Mouse (Mus musculus): ENCODE measurements around the gene Hexim1. TPM values are rescaled to one million over a fixed set of nuclear protein-coding genes. Genes with fewer than 3 reads are reported as not detected.

The Hexim1 gene
- polyA plus RNA-seq, 1 experiment from 2014 or later = 1.7 TPM

DNA sequence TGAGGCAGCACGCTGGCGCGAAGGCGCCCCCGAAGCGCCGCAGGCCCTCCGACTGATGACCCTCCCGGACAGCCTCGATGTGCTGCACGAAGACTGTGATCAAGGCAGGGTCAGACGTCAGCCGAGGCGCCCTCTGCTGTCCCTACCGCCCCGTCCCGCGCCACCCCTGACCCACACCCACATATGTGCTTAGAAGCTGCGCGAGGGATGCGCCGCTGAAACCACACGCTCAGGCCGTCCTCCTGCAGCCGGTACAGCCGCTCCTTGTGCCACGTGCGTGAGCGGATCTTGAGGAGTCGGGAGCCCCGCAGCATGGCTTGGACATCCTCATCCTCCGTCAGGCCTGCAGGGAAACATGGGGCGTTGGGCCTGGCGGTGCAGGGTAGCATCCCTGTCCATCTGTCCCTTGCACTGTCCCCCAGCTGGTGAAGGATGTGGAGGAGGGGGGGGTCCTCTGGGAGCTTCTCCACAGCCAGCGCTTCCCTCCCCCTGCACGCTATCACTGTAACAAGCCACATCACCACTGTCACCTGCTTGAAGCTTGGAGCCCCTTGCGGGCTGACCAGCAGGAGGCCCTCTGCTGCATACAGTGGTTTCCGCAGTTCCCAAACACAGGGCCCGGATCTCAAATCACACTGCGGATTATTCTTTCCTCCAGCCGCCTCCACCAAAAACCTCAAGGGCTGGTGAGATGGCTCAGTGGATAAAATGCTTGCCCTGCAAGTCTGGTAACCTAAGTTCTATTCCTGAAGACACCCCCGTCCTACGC, 35.5 kb upstream of the Hexim1 start:
- Histone ChIP-seq H3K27ac (peak overlapping the region; percentile 70), H3K9me3 (no peaks in the 10 kb centered on the region), H3K36me3 (no peaks in the 10 kb centered on the region), H3K4me3 (peak overlapping the region; percentile 48), H3K27me3 (ENCODE audit: insufficient read depth, poor library complexity, severe bottlenecking) (peaks cover 57% of the 10 kb centered on the region), H3K4me1 (replicated peaks) (peaks cover 11% of the 10 kb centered on the region)
- WGBS = 2% methylated on average over 43 of the region's 43 CpGs
- DNase-seq (ENCODE audit: low spot score) = peak; percentile 57

DNA sequence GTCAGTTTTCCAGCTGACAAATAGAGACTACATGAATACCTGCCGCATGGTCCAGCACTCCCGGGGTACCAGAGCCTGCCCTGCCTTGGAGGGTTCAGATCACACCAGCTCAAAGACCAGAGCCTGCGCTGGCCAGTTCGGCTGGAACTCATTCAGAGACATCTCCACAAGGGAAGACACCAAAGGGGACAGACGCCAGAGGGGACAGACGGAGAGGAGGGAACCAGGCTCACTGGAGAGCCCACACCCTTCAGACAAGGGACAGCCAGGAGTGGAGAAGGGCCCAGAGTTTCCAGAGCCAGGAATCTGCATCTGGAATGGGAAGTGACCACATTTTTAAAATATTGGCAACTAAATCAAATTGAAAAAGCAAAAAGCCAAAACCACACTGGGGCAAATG, 34.4 kb upstream of the Hexim1 start:
- no peak for DNase-seq (ENCODE audit: low spot score)
- peaks cover 11% of the 10 kb centered on the region for H3K4me1 ChIP-seq (replicated peaks)
- H3K36me3 ChIP-seq = no peaks in the 10 kb centered on the region
- WGBS = 52% methylated on average over 6 of the region's 6 CpGs
- H3K27ac ChIP-seq = no peak overlapping the region
- no peak overlapping the region for H3K4me3 ChIP-seq
- peaks cover 57% of the 10 kb centered on the region for H3K27me3 ChIP-seq (ENCODE audit: insufficient read depth, poor library complexity, severe bottlenecking)
- H3K9me3 ChIP-seq = no peaks in the 10 kb centered on the region

DNA sequence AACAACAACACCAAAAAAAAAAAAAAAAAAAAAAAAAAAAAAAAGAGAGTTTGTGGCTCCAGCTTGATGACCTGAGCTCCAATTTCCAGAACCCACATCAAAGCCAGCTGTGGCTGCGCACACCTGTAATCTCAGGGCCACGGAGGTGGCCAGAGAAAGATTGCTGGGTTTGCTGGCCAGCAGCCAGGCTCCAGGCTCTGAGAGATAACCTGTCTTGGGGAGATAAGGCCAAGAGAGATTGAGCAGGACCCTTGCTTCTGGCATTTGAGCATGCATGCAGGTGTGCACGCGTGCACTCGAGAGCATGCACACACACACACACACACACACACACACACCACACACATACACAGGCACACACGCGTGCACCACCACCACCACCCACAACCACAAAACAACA, 22.7 kb upstream of the Hexim1 start:
- peaks cover 23% of the 10 kb centered on the region for H3K4me1 ChIP-seq (replicated peaks)
- no peak overlapping the region for H3K4me3 ChIP-seq
- H3K9me3 ChIP-seq = no peaks in the 10 kb centered on the region
- H3K27me3 ChIP-seq (ENCODE audit: insufficient read depth, poor library complexity, severe bottlenecking) = peaks cover 31% of the 10 kb centered on the region
- 93% methylated on average over 7 of the region's 7 CpGs for WGBS
- H3K36me3 ChIP-seq = no peaks in the 10 kb centered on the region
- DNase-seq (ENCODE audit: low spot score) = no peak
- H3K27ac ChIP-seq = no peak overlapping the region

DNA sequence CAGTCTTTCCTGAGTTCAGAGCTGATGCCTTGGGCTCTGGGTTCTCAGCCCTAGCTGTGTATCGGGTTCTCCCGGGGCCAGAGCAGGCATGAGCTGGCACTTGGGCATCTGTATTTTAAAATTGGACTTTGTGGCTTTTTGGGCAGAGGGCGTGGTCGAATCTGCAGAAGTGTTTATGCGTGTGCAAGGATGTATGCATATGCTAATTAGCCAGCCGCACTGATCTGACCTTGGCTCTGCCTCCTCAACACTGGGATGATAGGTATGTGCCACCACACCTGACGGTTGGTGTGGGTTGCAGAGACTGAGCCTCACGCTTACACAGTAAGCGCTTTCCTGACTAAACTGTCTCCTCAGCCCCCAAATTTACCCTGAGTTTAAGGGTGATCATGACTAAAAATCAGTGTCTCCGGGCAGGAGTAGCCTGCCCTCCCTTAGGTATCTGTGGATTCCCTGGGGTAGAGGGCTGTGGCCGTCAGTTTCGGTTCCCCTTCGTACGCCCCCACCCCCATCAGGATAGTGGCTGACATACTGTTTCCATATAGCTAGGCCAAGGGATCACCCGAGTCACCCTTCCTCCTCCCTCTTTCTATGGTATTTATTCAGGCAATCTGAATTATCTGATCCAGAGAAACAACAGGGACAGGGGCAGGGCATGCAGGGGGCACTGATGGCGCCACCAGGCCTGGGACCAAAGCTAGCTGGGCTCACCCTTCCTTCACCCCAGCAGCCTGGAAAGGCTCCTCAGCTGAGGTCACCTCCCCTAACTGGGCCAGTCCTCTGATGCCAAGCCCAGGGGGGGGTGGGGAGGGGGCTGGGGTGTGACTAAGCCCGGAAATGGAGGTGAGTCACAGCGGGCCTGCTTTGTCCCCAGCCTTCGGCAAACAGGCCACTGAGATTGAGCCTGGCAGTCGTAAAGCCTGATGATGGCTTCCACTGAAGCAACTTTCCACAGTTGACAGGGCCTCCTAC, 21.9 kb upstream of the Hexim1 start:
- WGBS = 71% methylated on average over 20 of the region's 20 CpGs
- H3K36me3 ChIP-seq = no peaks in the 10 kb centered on the region
- H3K9me3 ChIP-seq = no peaks in the 10 kb centered on the region
- no peak overlapping the region for H3K4me3 ChIP-seq
- H3K27ac ChIP-seq = no peak overlapping the region
- no peak for DNase-seq (ENCODE audit: low spot score)
- peaks cover 40% of the 10 kb centered on the region for H3K27me3 ChIP-seq (ENCODE audit: insufficient read depth, poor library complexity, severe bottlenecking)
- peaks cover 32% of the 10 kb centered on the region for H3K4me1 ChIP-seq (replicated peaks)

DNA sequence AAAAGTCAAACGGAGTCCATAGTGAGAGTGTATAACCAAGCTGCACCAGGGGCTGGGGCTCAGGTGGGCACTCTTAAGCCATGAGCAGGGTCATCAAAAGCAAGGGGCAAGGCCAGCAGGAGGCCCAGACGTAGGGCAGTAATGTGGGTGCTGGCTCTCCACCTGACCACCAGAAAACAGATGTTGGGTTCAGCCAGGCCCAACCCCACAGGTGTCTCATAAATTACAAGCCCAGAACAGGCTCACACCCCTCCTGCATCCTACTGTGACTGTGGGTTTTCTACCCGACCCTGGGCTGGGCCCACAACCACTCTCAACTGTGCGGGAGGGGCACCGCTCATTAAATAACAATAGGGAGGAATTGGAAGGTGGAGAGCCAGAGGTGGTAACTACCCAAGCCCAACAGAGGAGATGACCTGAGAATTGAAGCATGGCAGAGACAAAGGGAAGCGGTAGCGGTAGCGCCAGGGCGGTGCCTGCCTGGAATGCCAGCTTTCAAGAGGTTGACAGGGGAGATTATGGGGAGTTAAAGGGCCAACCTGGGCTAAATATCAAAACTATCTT, 20.8 kb upstream of the Hexim1 start:
- Histone ChIP-seq H3K27ac (no peak overlapping the region), H3K36me3 (no peaks in the 10 kb centered on the region), H3K4me3 (no peak overlapping the region), H3K27me3 (ENCODE audit: insufficient read depth, poor library complexity, severe bottlenecking) (peaks cover 50% of the 10 kb centered on the region), H3K4me1 (replicated peaks) (peaks cover 36% of the 10 kb centered on the region), H3K9me3 (no peaks in the 10 kb centered on the region)
- 57% methylated on average over 9 of the region's 9 CpGs for WGBS
- no peak for DNase-seq (ENCODE audit: low spot score)

DNA sequence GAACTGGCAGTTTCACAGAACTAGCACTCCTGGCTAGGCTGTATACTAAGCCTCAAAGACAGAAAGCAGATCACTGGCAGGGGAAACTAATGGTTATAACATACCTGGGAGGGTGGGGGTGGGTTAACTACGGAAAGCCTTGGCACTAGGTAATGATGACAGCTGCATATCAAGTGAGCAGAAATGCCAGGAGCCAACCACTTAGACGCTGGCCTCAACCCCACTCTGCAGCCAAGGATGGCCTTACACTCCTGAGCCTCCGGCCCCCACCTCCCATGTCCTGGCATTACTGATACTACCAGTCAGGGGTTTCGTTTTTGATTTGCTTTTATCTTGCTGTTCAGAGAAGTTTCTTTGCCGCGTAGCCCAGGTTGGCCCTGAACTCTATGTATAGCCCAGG, 20.2 kb upstream of the Hexim1 start:
- no peaks in the 10 kb centered on the region for H3K9me3 ChIP-seq
- no peak overlapping the region for H3K4me3 ChIP-seq
- WGBS = 90% methylated on average over 6 of the region's 6 CpGs
- no peaks in the 10 kb centered on the region for H3K36me3 ChIP-seq
- no peak overlapping the region for H3K27ac ChIP-seq
- H3K4me1 ChIP-seq (replicated peaks) = peaks cover 37% of the 10 kb centered on the region
- no peak for DNase-seq (ENCODE audit: low spot score)
- peaks cover 56% of the 10 kb centered on the region for H3K27me3 ChIP-seq (ENCODE audit: insufficient read depth, poor library complexity, severe bottlenecking)

DNA sequence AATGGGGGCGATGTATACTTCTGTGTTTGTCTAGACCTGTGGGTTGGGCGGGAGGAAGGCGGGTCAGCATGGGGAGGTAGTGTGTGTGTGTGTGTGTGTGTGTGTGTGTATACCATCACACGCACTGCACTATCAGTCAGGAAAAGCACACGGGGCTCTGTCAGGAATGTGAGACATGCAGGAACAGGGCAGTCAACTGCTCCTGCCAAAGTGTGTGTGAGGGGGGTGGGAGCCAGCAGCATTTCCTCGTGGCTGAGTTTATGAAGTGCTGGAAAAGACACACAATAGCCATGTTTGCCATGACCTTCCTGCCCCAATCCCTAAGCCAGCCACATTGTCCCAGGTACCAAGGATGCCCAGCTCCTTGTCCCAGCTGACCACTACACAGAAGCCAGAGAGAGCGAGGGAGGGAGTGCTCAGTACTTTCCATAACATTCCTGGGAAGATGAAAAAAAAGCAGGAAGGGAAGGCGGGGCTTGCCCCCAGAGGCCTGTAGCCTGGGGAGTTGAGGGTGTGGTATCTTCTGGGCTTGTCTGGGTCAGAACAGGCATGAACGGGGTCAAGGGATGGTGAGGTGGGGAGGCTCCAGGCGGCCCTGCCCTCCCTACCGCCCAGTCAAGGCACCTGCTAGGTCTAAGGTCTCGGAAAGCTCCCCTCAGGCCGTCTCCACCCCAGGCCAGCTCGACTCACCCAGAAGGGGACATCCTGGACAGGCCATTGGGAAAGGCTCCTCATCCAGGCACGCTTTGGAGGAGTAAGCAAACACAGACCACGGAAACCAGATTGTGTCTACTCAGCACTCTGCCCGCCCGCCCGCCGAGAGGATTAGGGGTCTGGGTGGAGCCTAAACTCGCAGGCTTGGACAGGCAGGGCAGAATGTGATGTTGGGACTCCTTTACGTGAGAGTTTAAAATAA, 18.8 kb upstream of the Hexim1 start:
- Histone ChIP-seq H3K4me3 (no peak overlapping the region), H3K27me3 (ENCODE audit: insufficient read depth, poor library complexity, severe bottlenecking) (peaks cover 71% of the 10 kb centered on the region)
- DNase-seq (ENCODE audit: low spot score) = no peak

DNA sequence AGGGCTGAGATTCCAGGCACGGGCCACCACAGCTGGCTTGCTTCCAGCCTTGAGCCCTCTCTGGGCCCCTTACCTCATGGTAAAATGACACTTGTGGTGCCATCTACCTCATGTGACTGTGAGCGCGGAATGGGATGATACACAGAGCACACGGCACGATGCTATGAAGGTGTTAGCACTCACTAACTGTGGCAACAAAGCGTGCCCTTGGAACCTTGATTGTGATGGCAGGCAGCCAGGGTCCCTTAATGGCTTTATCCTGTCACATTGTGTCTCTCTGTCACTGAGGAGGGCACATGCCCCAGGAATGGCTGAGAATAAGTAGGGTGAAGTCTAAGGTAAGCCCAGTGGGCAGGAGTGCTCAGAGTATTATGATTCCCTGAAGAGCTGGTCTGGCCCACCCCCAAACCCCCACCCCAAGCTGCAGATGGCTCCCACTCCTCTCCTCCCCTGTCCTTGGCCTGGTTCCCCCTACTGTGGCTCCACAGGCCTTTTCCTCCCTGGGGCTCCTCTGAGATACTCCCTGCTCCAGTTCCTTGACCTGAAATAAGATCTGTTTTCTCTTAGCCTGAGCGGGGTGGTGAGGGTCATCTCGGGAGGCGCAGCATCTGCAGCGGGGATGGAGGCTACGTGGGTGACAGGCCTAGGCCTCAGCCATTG, 17.4 kb upstream of the Hexim1 start:
- Histone ChIP-seq H3K4me1 (replicated peaks) (peaks cover 65% of the 10 kb centered on the region), H3K27me3 (ENCODE audit: insufficient read depth, poor library complexity, severe bottlenecking) (peaks cover 76% of the 10 kb centered on the region), H3K4me3 (no peak overlapping the region), H3K9me3 (no peaks in the 10 kb centered on the region), H3K27ac (no peak overlapping the region), H3K36me3 (no peaks in the 10 kb centered on the region)
- 61% methylated on average over 11 of the region's 11 CpGs for WGBS
- no peak for DNase-seq (ENCODE audit: low spot score)

More for the DNA sequence above, 18.8 kb upstream of the Hexim1 start:
- 24% methylated on average over 22 of the region's 22 CpGs for WGBS
- Histone ChIP-seq H3K4me1 (replicated peaks) (peaks cover 51% of the 10 kb centered on the region), H3K36me3 (no peaks in the 10 kb centered on the region), H3K27ac (no peak overlapping the region; the same call in 1 of the 2 replicates), H3K9me3 (no peaks in the 10 kb centered on the region)

DNA sequence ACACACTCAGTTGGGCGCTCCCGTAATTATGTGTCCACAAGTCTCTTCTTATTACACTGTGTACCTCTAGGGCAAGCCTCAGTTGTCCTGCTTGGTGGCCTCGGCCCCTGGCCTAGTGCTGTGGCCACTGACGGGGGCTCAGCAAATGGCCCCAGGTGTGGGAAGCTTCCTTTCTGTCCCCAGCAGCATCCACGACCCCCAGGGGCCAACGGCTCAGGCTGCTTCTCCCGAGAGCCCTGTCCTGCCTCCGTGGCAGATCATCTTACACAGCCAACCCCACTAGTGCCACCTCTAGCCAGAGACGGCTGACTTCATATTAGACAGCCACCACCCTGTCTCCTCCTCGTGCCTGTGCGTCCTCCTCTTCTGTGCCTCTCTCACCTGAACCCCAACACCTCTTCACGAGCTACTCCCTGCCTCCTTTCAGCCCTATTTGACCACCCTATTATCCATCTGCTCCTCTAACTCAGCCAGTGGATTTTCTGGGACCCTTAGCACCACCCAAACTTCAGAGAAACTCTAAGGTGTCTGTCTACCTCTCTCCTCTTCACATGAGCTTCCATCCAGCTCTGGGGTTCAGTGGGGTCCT, 16.6 kb upstream of the Hexim1 start:
- Histone ChIP-seq H3K4me1 (replicated peaks) (peaks cover 66% of the 10 kb centered on the region), H3K27ac (no peak overlapping the region), H3K9me3 (no peaks in the 10 kb centered on the region), H3K27me3 (ENCODE audit: insufficient read depth, poor library complexity, severe bottlenecking) (peaks cover 84% of the 10 kb centered on the region), H3K4me3 (no peak overlapping the region), H3K36me3 (no peaks in the 10 kb centered on the region)
- no peak for DNase-seq (ENCODE audit: low spot score)
- 51% methylated on average over 12 of the region's 12 CpGs for WGBS

DNA sequence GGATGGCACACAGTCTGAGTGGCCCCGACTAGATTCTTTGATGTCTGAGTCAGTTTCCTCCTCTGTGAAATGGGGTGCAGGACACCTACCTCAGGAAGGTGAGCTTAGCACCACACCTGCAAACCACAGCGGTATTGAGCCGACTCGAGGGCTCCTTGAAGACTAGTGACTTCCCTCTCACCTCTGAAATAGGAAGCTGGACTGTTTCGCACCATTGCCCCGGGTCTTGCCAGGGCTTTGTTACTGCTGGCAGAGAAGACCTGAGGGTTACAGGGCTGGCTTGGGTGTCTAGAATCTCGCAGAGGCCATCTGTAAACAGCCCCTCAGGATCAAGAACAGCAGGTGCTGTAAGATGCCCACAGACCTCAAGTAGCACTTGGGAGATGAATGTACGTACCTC, 15.7 kb upstream of the Hexim1 start:
- Histone ChIP-seq H3K9me3 (no peaks in the 10 kb centered on the region), H3K27me3 (ENCODE audit: insufficient read depth, poor library complexity, severe bottlenecking) (peaks cover 89% of the 10 kb centered on the region), H3K27ac (no peak overlapping the region), H3K36me3 (no peaks in the 10 kb centered on the region), H3K4me3 (no peak overlapping the region), H3K4me1 (replicated peaks) (peaks cover 69% of the 10 kb centered on the region)
- no peak for DNase-seq (ENCODE audit: low spot score)
- 70% methylated on average over 8 of the region's 8 CpGs for WGBS

DNA sequence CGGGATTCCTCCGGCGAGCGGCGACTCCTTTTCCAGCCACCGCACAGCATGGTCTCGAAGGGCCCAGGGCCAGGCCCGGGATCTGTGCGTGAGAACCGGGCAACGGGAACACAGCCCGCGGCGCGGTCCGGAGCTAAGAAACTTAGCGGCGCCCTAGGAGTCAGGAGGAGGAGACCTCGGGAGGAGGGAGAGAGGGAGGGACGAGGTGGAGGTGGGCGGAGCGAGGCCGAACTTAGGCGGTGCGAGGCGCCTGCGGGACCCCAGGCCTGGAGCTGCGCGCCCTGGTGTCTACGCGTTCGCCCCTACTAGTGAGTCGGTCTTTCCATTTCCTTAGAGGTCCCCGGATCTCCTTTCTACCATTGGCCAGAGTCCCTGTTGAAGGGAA, 14.6 kb upstream of the Hexim1 start, which contains the start of the genes Plcd3 and Acbd4:
Gene Plcd3, minus strand, starts transcription at position 178 of the 385 bp plus-strand sequence.
Gene Acbd4, plus strand, starts transcription at position 202 of the 385 bp plus-strand sequence.
- peaks cover 74% of the 10 kb centered on the region for H3K4me1 ChIP-seq (replicated peaks)
- H3K4me3 ChIP-seq = peak within 1 kb of the TSS; percentile 62
- peaks cover 87% of the 10 kb centered on the region for H3K27me3 ChIP-seq (ENCODE audit: insufficient read depth, poor library complexity, severe bottlenecking)
- WGBS = under 1% methylated on average over 34 of the region's 34 CpGs
- no peaks in the 10 kb centered on the region for H3K9me3 ChIP-seq
- H3K27ac ChIP-seq = peak within 1 kb of the TSS; percentile 67
- peak; percentile 71 for DNase-seq (ENCODE audit: low spot score)
- H3K36me3 ChIP-seq = no peaks in the 10 kb centered on the region
